Mouse (Mus musculus) spleen, embryonic (tissue): Measurements from ENCODE around the gene Nacc2.

Experiments
- CTCF ChIA-PET: fragments of 350-600 bp; sonication (Branson Sonifier 250); formaldehyde crosslinking; loops from one replicate; lab custom pipeline; 2022; lab: Charles Lee

Nacc2 gene

GRCm38 (mm10) chr2:26099851-26100250 is 23.2 kb downstream of the Nacc2 start:
- CTCF ChIA-PET, result no interaction called here

GRCm38 (mm10) chr2:26099260-26099659 is 23.8 kb downstream of the Nacc2 start:
- CTCF ChIA-PET, result no interaction called here

- CTCF ChIA-PET, result interaction anchor here (0.6 kb wide), 1 partner anchor 308 kb away, joined by 8 read pairs; no protein-coding TSS in a partner anchor
These were observed 29.1 kb downstream of the Nacc2 start for GRCm38 (mm10) chr2:26093897-26094296.

GRCm38 (mm10) chr2:26091771-26092393 is 31.1 kb downstream of the Nacc2 start:
- CTCF ChIA-PET, result no interaction called here

- CTCF ChIA-PET, result no interaction called here
These were observed 31.9 kb downstream of the Nacc2 start for GRCm38 (mm10) chr2:26090876-26091770.

GRCm38 (mm10) chr2:26089005-26089404 is 34.0 kb downstream of the Nacc2 start:
- CTCF ChIA-PET, result no interaction called here

- CTCF ChIA-PET, result no interaction called here
These were observed 36.0 kb downstream of the Nacc2 start for GRCm38 (mm10) chr2:26086926-26087600.

GRCm38 (mm10) chr2:26086505-26086904 is 36.5 kb downstream of the Nacc2 start:
- CTCF ChIA-PET, result no interaction called here

GRCm38 (mm10) chr2:26082883-26083282 is 40.1 kb downstream of the Nacc2 start:
- CTCF ChIA-PET, result no interaction called here

GRCm38 (mm10) chr2:26080830-26081229 is 42.2 kb downstream of the Nacc2 start:
- CTCF ChIA-PET, result no interaction called here

GRCm38 (mm10) chr2:26079409-26079808 is 43.6 kb downstream of the Nacc2 start:
- CTCF ChIA-PET, result interaction anchor here (0.6 kb wide), 1 partner anchor 68 kb away, joined by 3 read pairs; no protein-coding TSS in a partner anchor

- CTCF ChIA-PET, result no interaction called here
These were observed 46.0 kb downstream of the Nacc2 start for GRCm38 (mm10) chr2:26077068-26077467.

- CTCF ChIA-PET, result no interaction called here
These were observed 46.9 kb downstream of the Nacc2 start for GRCm38 (mm10) chr2:26076121-26076520.

GRCm38 (mm10) chr2:26074551-26074950 is 48.5 kb downstream of the Nacc2 start:
- CTCF ChIA-PET, result no interaction called here

GRCm38 (mm10) chr2:26068592-26068991 is 54.4 kb downstream of the Nacc2 start:
- CTCF ChIA-PET, result no interaction called here

- CTCF ChIA-PET, result no interaction called here
These were observed 54.8 kb downstream of the Nacc2 start for GRCm38 (mm10) chr2:26068175-26068574.

- CTCF ChIA-PET, result no interaction called here
These were observed 56.5 kb downstream of the Nacc2 start for GRCm38 (mm10) chr2:26066527-26066926.

- CTCF ChIA-PET, result interaction anchor here (0.6 kb wide), 1 partner anchor 9 kb away, joined by 3 read pairs; no protein-coding TSS in a partner anchor
These were observed 60.1 kb downstream of the Nacc2 start for GRCm38 (mm10) chr2:26062742-26063427.

- CTCF ChIA-PET, result no interaction called here
These were observed 60.8 kb downstream of the Nacc2 start for GRCm38 (mm10) chr2:26062241-26062640.

- CTCF ChIA-PET, result no interaction called here
These were observed 61.9 kb downstream of the Nacc2 start for GRCm38 (mm10) chr2:26061018-26061666.

- CTCF ChIA-PET, result no interaction called here
These were observed 66.0 kb downstream of the Nacc2 start for GRCm38 (mm10) chr2:26057053-26057452.
